Mouse (Mus musculus): Measurements from ENCODE around the gene Slc29a3. TPM values are rescaled to one million over a fixed set of nuclear protein-coding genes. Genes with fewer than 3 reads are reported as not detected.

Gene Slc29a3
- polyA plus RNA-seq, 1 experiment: 4.7 TPM

- Histone ChIP-seq H3K4me2 (ENCODE audit: low read depth) (no peak overlapping the region), H3K79me2 (ENCODE audit: control insufficient read depth, insufficient read depth) (no peaks in the 10 kb centered on the region), H3K27me3 (ENCODE audit: control insufficient read depth, insufficient read depth, insufficient read length) (no peaks in the 10 kb centered on the region), H3K36me3 (ENCODE audit: control insufficient read depth, insufficient read depth) (no peaks in the 10 kb centered on the region), H3ac (ENCODE audit: control insufficient read depth, insufficient read length) (no peak overlapping the region), H3K4me3 (no peak overlapping the region)
- TF ChIP-seq POLR2AphosphoS2 (IDR thresholded peaks at IDR 0.05; ENCODE audit: insufficient read length, low read depth) (no peak), POLR2A (IDR thresholded peaks at IDR 0.05; ENCODE audit: insufficient read length, low read depth) (no peak), USF1 (IDR thresholded peaks at IDR 0.05; ENCODE audit: low read depth) (no peak), SRF (IDR thresholded peaks at IDR 0.05; ENCODE audit: control insufficient read depth, insufficient read length, low read depth) (no peak), CEBPB (IDR thresholded peaks at IDR 0.05; ENCODE audit: insufficient read depth, poor library complexity, severe bottlenecking) (no peak), MYOD1 (IDR thresholded peaks at IDR 0.05; ENCODE audit: control insufficient read depth in 1 of 3, insufficient read length in 2 of 3, low read depth in 2 of 3) (no peak), MYOG (IDR thresholded peaks at IDR 0.05; ENCODE audit: control insufficient read depth in 1 of 3, insufficient read depth in 1 of 3, insufficient read length in 2 of 3, low read depth in 2 of 3) (no peak), MAX (IDR thresholded peaks at IDR 0.05; ENCODE audit: low read depth) (no peak), REST (IDR thresholded peaks at IDR 0.05; ENCODE audit: insufficient read depth, insufficient read length) (no peak), E2F4 (IDR thresholded peaks at IDR 0.05; ENCODE audit: insufficient read depth) (no peak)
These were observed 25.3 kb downstream of the Slc29a3 start for GRCm38 (mm10) chr10:60727301-60727700.

- TF ChIP-seq E2F4 (IDR thresholded peaks at IDR 0.05; ENCODE audit: insufficient read depth) (no peak), REST (IDR thresholded peaks at IDR 0.05; ENCODE audit: insufficient read depth, insufficient read length) (no peak), TCF3 (IDR thresholded peaks at IDR 0.05; ENCODE audit: insufficient read length, low read depth) (no peak), SRF (IDR thresholded peaks at IDR 0.05; ENCODE audit: control insufficient read depth, insufficient read length, low read depth) (no peak)
- H3K4me3 ChIP-seq: no peak overlapping the region
These were observed 25.7 kb downstream of the Slc29a3 start for GRCm38 (mm10) chr10:60726896-60727295.

GRCm38 (mm10) chr10:60724496-60724895, 28.1 kb downstream of the Slc29a3 start:
- TF ChIP-seq TCF3 (IDR thresholded peaks at IDR 0.05; ENCODE audit: insufficient read length, low read depth) (no peak), SRF (IDR thresholded peaks at IDR 0.05; ENCODE audit: control insufficient read depth, insufficient read length, low read depth) (no peak), USF1 (IDR thresholded peaks at IDR 0.05; ENCODE audit: low read depth) (no peak)
- Histone ChIP-seq H3K4me3 (no peak overlapping the region), H3K4me2 (ENCODE audit: low read depth) (no peak overlapping the region), H3K36me3 (ENCODE audit: control insufficient read depth, insufficient read depth) (no peaks in the 10 kb centered on the region), H3K27me3 (ENCODE audit: control insufficient read depth, insufficient read depth, insufficient read length) (no peaks in the 10 kb centered on the region), H3K79me2 (ENCODE audit: control insufficient read depth, insufficient read depth) (no peaks in the 10 kb centered on the region), H3ac (ENCODE audit: control insufficient read depth, insufficient read length) (no peak overlapping the region)

More at GRCm38 (mm10) chr10:60726896-60727295, 25.7 kb downstream of the Slc29a3 start:
- Histone ChIP-seq H3K27me3 (ENCODE audit: control insufficient read depth, insufficient read depth, insufficient read length) (no peaks in the 10 kb centered on the region), H3K36me3 (ENCODE audit: control insufficient read depth, insufficient read depth) (no peaks in the 10 kb centered on the region), H3ac (ENCODE audit: control insufficient read depth, insufficient read length) (no peak overlapping the region), H3K79me2 (ENCODE audit: control insufficient read depth, insufficient read depth) (no peaks in the 10 kb centered on the region), H3K4me2 (ENCODE audit: low read depth) (no peak overlapping the region)

GRCm38 (mm10) chr10:60723345-60723744, 29.2 kb downstream of the Slc29a3 start:
- no peak overlapping the region for H3K4me2 ChIP-seq (ENCODE audit: low read depth)
- no peaks in the 10 kb centered on the region for H3K36me3 ChIP-seq (ENCODE audit: control insufficient read depth, insufficient read depth)
- no peak overlapping the region for H3ac ChIP-seq (ENCODE audit: control insufficient read depth, insufficient read length)
- no peak for TF ChIP-seq E2F4 (IDR thresholded peaks at IDR 0.05; ENCODE audit: insufficient read depth)
- TF ChIP-seq CEBPB (IDR thresholded peaks at IDR 0.05; ENCODE audit: insufficient read depth, poor library complexity, severe bottlenecking): no peak
- no peak for TF ChIP-seq MYOG (IDR thresholded peaks at IDR 0.05; ENCODE audit: control insufficient read depth in 1 of 3, insufficient read depth in 1 of 3, insufficient read length in 2 of 3, low read depth in 2 of 3)
- TF ChIP-seq TCF3 (IDR thresholded peaks at IDR 0.05; ENCODE audit: insufficient read length, low read depth): no peak
- no peak for TF ChIP-seq MAX (IDR thresholded peaks at IDR 0.05; ENCODE audit: low read depth)
- TF ChIP-seq SRF (IDR thresholded peaks at IDR 0.05; ENCODE audit: control insufficient read depth, insufficient read length, low read depth): no peak
- TF ChIP-seq POLR2AphosphoS2 (IDR thresholded peaks at IDR 0.05; ENCODE audit: insufficient read length, low read depth): no peak
- H3K27me3 ChIP-seq (ENCODE audit: control insufficient read depth, insufficient read depth, insufficient read length): no peaks in the 10 kb centered on the region
- H3K4me3 ChIP-seq: no peak overlapping the region
- no peaks in the 10 kb centered on the region for H3K79me2 ChIP-seq (ENCODE audit: control insufficient read depth, insufficient read depth)

GRCm38 (mm10) chr10:60721640-60722039, 31.0 kb downstream of the Slc29a3 start:
- Histone ChIP-seq H3K36me3 (ENCODE audit: control insufficient read depth, insufficient read depth) (no peaks in the 10 kb centered on the region), H3K4me3 (no peak overlapping the region), H3ac (ENCODE audit: control insufficient read depth, insufficient read length) (no peak overlapping the region), H3K4me2 (ENCODE audit: low read depth) (no peak overlapping the region), H3K79me2 (ENCODE audit: control insufficient read depth, insufficient read depth) (no peaks in the 10 kb centered on the region), H3K27me3 (ENCODE audit: control insufficient read depth, insufficient read depth, insufficient read length) (no peaks in the 10 kb centered on the region)
- TF ChIP-seq POLR2A (IDR thresholded peaks at IDR 0.05; ENCODE audit: insufficient read length, low read depth) (no peak), E2F4 (IDR thresholded peaks at IDR 0.05; ENCODE audit: insufficient read depth) (no peak), MYOD1 (IDR thresholded peaks at IDR 0.05; ENCODE audit: control insufficient read depth in 1 of 3, insufficient read length in 2 of 3, low read depth in 2 of 3) (no peak)

- Histone ChIP-seq H3ac (ENCODE audit: control insufficient read depth, insufficient read length) (no peak overlapping the region), H3K27me3 (ENCODE audit: control insufficient read depth, insufficient read depth, insufficient read length) (no peaks in the 10 kb centered on the region), H3K4me2 (ENCODE audit: low read depth) (no peak overlapping the region), H3K4me3 (no peak overlapping the region), H3K36me3 (ENCODE audit: control insufficient read depth, insufficient read depth) (no peaks in the 10 kb centered on the region), H3K79me2 (ENCODE audit: control insufficient read depth, insufficient read depth) (no peaks in the 10 kb centered on the region)
- TF ChIP-seq SRF (IDR thresholded peaks at IDR 0.05; ENCODE audit: control insufficient read depth, insufficient read length, low read depth): no peak
- TF ChIP-seq CEBPB (IDR thresholded peaks at IDR 0.05; ENCODE audit: insufficient read depth, poor library complexity, severe bottlenecking): no peak
These were observed 32.1 kb downstream of the Slc29a3 start for GRCm38 (mm10) chr10:60720461-60720860.

Measured in myocyte (in vitro differentiated cells).